Mouse (Mus musculus) ES-E14 (cell line): Measurements from ENCODE around the gene Chd1. TPM values are rescaled to one million over a fixed set of nuclear protein-coding genes. Genes with fewer than 3 reads are reported as not detected.

Experiments
- DNase-seq: peaks from one replicate; pipeline ENCODE4 v3.0.0-alpha.2; 2013; ENCODE audit warnings: low read depth, low spot score
- H3K27ac ChIP-seq: 2 replicates; pipeline ENCODE4 v1.5.1; 2012; ENCODE audit warnings: low read depth, mild to moderate bottlenecking, low read length, moderate library complexity, mixed read lengths; ENCODE audit not compliant: poor library complexity, insufficient read depth, severe bottlenecking
- H3K36me3 ChIP-seq: 2 replicates; pipeline ENCODE4 v1.6.1; 2012; ENCODE audit warnings: mild to moderate bottlenecking, low read length, moderate library complexity, mixed read lengths; ENCODE audit not compliant: control insufficient read depth, poor library complexity, insufficient read depth, severe bottlenecking
- H3K4me1 ChIP-seq, 2 experiments: fragments of 150-350 bp in 1 of 2; sonication (generic) in 1 of 2; 2 replicates each; pipeline ENCODE4 v1.6.1; 2012; ENCODE audit warnings: low read length in 2 of 2, mild to moderate bottlenecking in 1 of 2, mixed read lengths in 1 of 2; ENCODE audit not compliant: control insufficient read depth in 2 of 2, insufficient read depth in 2 of 2, poor library complexity in 1 of 2
- H3K4me3 ChIP-seq, 2 experiments: fragments of 150-350 bp in 1 of 2; sonication (generic) in 1 of 2; 2 replicates each; pipeline ENCODE4 v1.5.1; 2012; ENCODE audit warnings: low read length in 2 of 2, low read depth in 1 of 2, mild to moderate bottlenecking in 1 of 2, mixed read lengths in 1 of 2; ENCODE audit not compliant: insufficient read depth in 1 of 2, poor library complexity in 1 of 2, severe bottlenecking in 1 of 2
- H3K9ac ChIP-seq: 2 replicates; pipeline ENCODE4 v1.6.1; 2012; ENCODE audit warnings: low read depth, mild to moderate bottlenecking, low read length, mixed read lengths; ENCODE audit not compliant: poor library complexity, insufficient read depth, severe bottlenecking
- H3K9me3 ChIP-seq: fragments of 150-350 bp; sonication (generic); 2 replicates; pipeline ENCODE4 v1.6.1; 2012; ENCODE audit warnings: low read depth, mild to moderate bottlenecking, low read length; ENCODE audit not compliant: control insufficient read depth, insufficient read depth
- CHD2 ChIP-seq: IDR thresholded peaks from 2 replicates; pipeline ENCODE4 v1.6.1; 2014; ENCODE audit warnings: mild to moderate bottlenecking, low read depth, low read length, inconsistent platforms
- HCFC1 ChIP-seq: IDR thresholded peaks from 2 replicates; pipeline ENCODE4 v1.6.1; 2012; ENCODE audit warnings: low read length, inconsistent platforms, borderline replicate concordance; ENCODE audit not compliant: insufficient read depth
- MAFK ChIP-seq: IDR thresholded peaks from 2 replicates; pipeline ENCODE4 v1.6.1; 2014; ENCODE audit warnings: mild to moderate bottlenecking, low read depth, low read length, inconsistent platforms; ENCODE audit not compliant: insufficient read depth
- ZC3H11A ChIP-seq: IDR thresholded peaks from 2 replicates; pipeline ENCODE4 v1.6.1; 2012; ENCODE audit warnings: low read depth, mild to moderate bottlenecking, inconsistent platforms, low read length, borderline replicate concordance
- ZNF384 ChIP-seq: IDR thresholded peaks from 2 replicates; pipeline ENCODE4 v1.6.1; 2012; ENCODE audit warnings: low read depth, low read length, inconsistent platforms
- in situ Hi-C, 2 experiments: fragments of 600-800 bp; cut with MboI; formaldehyde crosslinking; loops; one replicate each; pipeline ENCODE4 v1.15.1; 2025; ENCODE audit warnings: low sequenced_read_pairs in 2 of 2, inconsistent platforms in 1 of 2; ENCODE audit not compliant: unreplicated experiment in 2 of 2
- total RNA-seq: library from RNA; depleted of rRNA; stranded (reverse); fragments of 300-350 nt; gene quantifications from 2 replicates; pipeline ENCODE4 v1.2.3, GENCODE M21; 2012

Chd1 gene
- total RNA-seq, 1 experiment, result 39.8 TPM

DNA sequence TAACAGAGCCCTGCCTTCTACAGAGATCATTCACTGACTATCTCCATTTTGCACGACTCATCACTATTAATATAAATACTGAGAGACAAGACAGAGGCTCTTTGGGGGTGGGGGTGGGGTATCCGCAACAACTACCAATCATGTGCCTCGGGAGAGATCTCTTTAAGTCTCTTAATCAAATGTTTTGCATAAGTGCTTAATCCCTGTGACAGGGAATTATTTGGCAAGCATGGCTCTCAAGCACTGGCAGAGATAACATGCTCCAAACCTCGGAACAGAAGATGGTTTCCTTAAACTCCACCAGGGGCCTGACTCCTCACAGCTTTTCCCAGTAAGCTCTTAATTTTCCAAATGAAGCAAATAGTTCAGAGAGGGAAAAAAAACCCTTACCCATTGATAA is 103.2 kb downstream of the Chd1 start:
- in situ Hi-C loops, result no loop called here
- no peak overlapping the region for H3K4me3 ChIP-seq
- H3K4me1 ChIP-seq, result 0 out of 4 replicates have a peak, but pooled peaks cover 0 to 2% of the 10 kb centered on the region in 2 experiments
- DNase-seq, result no peak
- TF ChIP-seq HCFC1 (no peak), CHD2 (no peak), ZC3H11A (no peak), ZNF384 (no peak)
- H3K9me3 ChIP-seq, result no peaks in the 10 kb centered on the region
- H3K36me3 ChIP-seq, result peaks cover 7% of the 10 kb centered on the region
- no peak overlapping the region for H3K27ac ChIP-seq
- H3K9ac ChIP-seq, result no peak overlapping the region

DNA sequence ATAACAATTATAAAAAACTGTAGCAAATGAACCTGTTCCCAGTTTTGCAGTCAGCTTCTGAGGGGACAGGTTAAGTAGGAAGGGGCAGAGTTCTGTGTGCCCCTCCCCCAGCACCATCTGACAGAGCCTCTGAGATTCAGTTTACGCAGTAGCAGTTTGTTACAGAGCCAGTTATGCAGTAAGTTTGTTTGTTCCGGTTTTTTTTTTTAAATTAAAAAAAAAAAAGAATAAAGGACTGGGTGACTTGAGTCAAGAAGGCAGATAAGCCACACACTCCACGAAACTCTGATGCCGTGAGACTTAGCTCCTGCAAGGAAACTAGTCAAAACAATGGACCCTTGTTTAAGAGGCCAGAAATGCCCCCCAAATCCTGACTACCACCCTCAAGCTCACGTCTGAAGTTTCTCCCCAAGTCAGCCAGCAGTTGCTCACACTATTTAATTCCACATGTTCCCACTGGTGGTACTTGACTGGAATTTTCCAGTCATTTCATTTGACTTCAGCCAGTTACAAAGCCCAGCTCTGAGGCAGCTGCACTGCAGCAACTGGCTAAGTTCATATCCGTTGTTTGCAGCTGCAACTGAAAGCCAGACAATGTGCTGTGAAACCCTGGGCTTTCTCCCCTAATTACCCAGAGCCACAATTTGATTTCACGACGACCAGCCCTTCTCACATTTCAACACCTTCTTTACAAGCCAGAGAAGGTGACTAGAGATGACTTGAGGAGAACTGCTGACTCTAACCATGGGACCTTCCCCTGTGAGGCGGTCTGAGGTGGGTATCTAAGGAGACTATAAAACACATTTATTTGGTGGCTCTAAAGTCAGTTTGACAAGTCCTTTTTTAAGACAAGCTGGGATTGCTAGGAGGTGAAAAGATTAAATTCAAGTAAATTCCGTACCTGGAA is 104.0 kb downstream of the Chd1 start:
- in situ Hi-C loops, result no loop called here
- DNase-seq, result no peak
- H3K4me1 ChIP-seq, result 0 out of 4 replicates have a peak, but pooled peaks cover 0 to 2% of the 10 kb centered on the region in 2 experiments
- H3K9me3 ChIP-seq, result no peaks in the 10 kb centered on the region
- H3K36me3 ChIP-seq, result peaks cover 7% of the 10 kb centered on the region
- no peak overlapping the region for H3K4me3 ChIP-seq
- TF ChIP-seq ZNF384 (no peak), MAFK (no peak), ZC3H11A (no peak), CHD2 (no peak), HCFC1 (no peak)
- no peak overlapping the region for H3K9ac ChIP-seq
- H3K27ac ChIP-seq, result no peak overlapping the region

DNA sequence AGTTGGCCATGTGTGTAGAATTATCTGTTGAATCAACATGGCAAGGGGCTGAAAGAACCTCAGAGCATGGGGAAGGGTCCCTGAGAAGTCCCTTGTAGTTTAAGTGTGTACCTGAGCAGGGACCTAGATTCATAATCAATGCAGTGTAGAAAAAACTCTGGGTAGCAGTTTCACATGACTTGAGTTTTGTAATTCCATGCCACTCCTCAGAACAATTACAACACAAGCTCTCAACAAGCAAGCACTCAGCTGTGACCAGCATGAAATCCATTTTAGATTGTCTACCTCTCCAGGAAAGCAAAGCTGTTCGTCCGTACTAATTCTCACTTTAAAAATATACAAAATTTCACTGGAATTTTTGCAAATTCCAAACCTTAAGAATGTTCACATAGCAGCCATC is 105.2 kb downstream of the Chd1 start:
- H3K27ac ChIP-seq, result no peak overlapping the region
- in situ Hi-C loops, result no loop called here
- H3K4me1 ChIP-seq, result 0 out of 4 replicates have a peak, but pooled peaks cover 0 to 2% of the 10 kb centered on the region in 2 experiments

DNA sequence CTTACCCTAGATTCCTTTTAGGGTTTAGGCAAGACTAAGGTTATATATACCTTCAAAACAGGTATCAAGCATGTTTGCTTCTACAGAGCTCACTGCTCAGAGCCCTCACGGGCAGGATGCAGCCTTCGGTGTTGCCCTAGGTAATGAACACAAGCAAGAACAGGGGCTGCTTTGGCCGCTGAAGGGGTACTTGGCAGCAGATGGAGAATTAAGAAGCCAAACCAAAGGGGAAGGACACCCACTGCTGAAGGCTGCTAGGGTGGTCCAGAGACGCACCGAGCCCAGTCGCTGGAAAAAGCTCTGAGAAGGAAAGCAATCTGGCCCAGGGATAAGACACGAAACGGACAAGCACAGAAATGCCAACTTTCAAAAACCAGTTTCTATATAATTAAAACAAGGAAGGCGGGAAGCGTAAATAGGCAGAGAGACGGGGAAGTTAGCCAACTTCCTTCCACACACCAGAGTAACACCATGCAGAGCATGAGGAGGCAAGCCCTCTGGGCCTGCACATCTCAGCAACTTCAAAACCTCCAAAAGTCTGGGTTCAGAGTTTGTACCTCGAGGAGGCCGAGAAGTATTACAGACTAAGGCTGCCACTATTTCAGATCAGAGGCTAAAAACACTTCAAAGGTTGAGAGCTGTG is 107.5 kb downstream of the Chd1 start:
- Histone ChIP-seq H3K9me3 (no peaks in the 10 kb centered on the region), H3K9ac (no peak overlapping the region), H3K4me1 (0 out of 4 replicates have a peak, but pooled peaks cover 0 to 2% of the 10 kb centered on the region in 2 experiments), H3K4me3 (no peak overlapping the region), H3K27ac (no peak overlapping the region), H3K36me3 (peaks cover 6% of the 10 kb centered on the region)
- TF ChIP-seq CHD2, result no peak
- TF ChIP-seq ZNF384, result no peak
- TF ChIP-seq MAFK, result no peak
- TF ChIP-seq ZC3H11A, result no peak
- no peak for DNase-seq
- in situ Hi-C loops, result no loop called here

More for the DNA sequence above, 105.2 kb downstream of the Chd1 start:
- Histone ChIP-seq H3K4me3 (no peak overlapping the region), H3K9ac (no peak overlapping the region), H3K36me3 (peaks cover 7% of the 10 kb centered on the region), H3K9me3 (no peaks in the 10 kb centered on the region)
- TF ChIP-seq MAFK (no peak), CHD2 (no peak), ZNF384 (no peak), ZC3H11A (no peak), HCFC1 (no peak)
- DNase-seq, result no peak
